Mouse (Mus musculus): Measurements from ENCODE around the gene Angel2. TPM values are rescaled to one million over a fixed set of nuclear protein-coding genes. Genes with fewer than 3 reads are reported as not detected.
A peak's percentile ranks its signal among the peaks of the same experiment; 100 is the strongest.

The Angel2 gene
- total RNA-seq, 2 experiments from 2014 or later: 56.2 to 57.5 TPM

GRCm38 (mm10) chr1:190995548-190995947 lies 70.6 kb downstream of the Angel2 start:
- intact Hi-C loops (cut with DNase I): no loop called here
- Histone ChIP-seq H3K27ac (no peak overlapping the region), H3K4me3 (no peak overlapping the region)
- TF ChIP-seq CTCF (IDR thresholded peaks at IDR 0.05): no peak
- peak; percentile 24 to 26 for DNase-seq (ENCODE audit: extremely low spot score in 1 of 2, low spot score in 2 of 2)

- TF ChIP-seq CTCF (IDR thresholded peaks at IDR 0.05): peak; percentile 44
- intact Hi-C loops (cut with DNase I): no loop called here
- no peak overlapping the region for H3K4me3 ChIP-seq
- no peak overlapping the region for H3K27ac ChIP-seq
- no peak for DNase-seq (ENCODE audit: extremely low spot score in 1 of 2, low spot score in 2 of 2)
These were observed 71.5 kb downstream of the Angel2 start for GRCm38 (mm10) chr1:190996346-190996877.

Other genes with a start within 250 kb of the Angel2 start
- gene Rps6kc1, start 13.3 kb upstream of the Angel2 start, total RNA-seq (2021): 100 to 1,000 TPM; 111 to 117 TPM
- 1 to 10 TPM; 2.6 to 2.7 TPM for gene Vash2, start 54.2 kb downstream of the Angel2 start, total RNA-seq (2021)
- 10 to 100 TPM; 14.4 to 16.8 TPM for gene Flvcr1, start 101.0 kb downstream of the Angel2 start, total RNA-seq (2021)
- gene Spata45, start 111.5 kb downstream of the Angel2 start, total RNA-seq (2021): not detected
- 10 to 100 TPM; 30.9 to 35.4 TPM for gene Tatdn3, start 137.8 kb downstream of the Angel2 start, total RNA-seq (2021)
- gene Nsl1, start 137.9 kb downstream of the Angel2 start, total RNA-seq (2021): under 1 TPM; 0.38 to 0.47 TPM
- gene Batf3, start 172.7 kb downstream of the Angel2 start, total RNA-seq (2021): 1 to 10 TPM; 1.6 to 1.8 TPM
- not detected for gene Fam71a, start 239.7 kb downstream of the Angel2 start, total RNA-seq (2021)

Data from left cerebral cortex, adult 2 months (tissue).